Mouse (Mus musculus) small intestine, adult 2 months (tissue): ENCODE measurements around the gene Arel1.

Experiments
- CTCF ChIP-seq: fragments of 200-500 bp; IDR thresholded peaks from 2 replicates; pipeline ENCODE4 v1.5.1; 2012; ENCODE audit warnings: low read depth, mild to moderate bottlenecking, control low read depth, inconsistent platforms, low read length, moderate library complexity, mixed read lengths; ENCODE audit not compliant: insufficient replicate concordance, insufficient read length; ENCODE audit errors: extremely low read depth
- POLR2A ChIP-seq: fragments of 200-500 bp; IDR thresholded peaks from 2 replicates; pipeline ENCODE4 v1.6.1; 2012; ENCODE audit warnings: low read depth, mild to moderate bottlenecking, control low read depth, inconsistent platforms, low read length, moderate library complexity

DNA sequence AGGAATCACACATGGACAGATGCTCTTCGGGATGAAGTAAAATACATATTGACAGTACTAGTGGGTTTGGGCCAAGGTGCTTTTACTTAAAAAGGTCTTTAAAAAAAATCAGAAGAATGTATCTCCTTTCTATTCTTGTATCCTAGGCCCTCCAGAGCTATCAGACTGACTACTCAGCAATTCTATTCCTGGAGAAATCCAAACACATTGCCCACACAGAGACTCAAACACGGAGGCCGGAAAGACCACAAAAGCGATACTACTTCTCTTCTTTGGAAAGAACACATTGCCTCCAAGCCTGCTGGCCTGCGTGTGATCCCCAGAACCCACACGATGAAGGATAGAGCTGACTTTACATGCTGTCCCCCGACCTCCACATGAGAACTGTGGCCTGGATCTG, 31.6 kb downstream of the Arel1 start:
- TF ChIP-seq CTCF = no peak
- no peak for TF ChIP-seq POLR2A
